Mouse (Mus musculus): Measurements from ENCODE around the gene Cog7.
A peak's percentile ranks its signal among the peaks of the same experiment; 100 is the strongest.

Cog7 gene

GRCm38 (mm10) chr7:121899311-121899710, 82.2 kb downstream of the Cog7 start:
- no peak for DNase-seq (ENCODE audit: low spot score)

DNA sequence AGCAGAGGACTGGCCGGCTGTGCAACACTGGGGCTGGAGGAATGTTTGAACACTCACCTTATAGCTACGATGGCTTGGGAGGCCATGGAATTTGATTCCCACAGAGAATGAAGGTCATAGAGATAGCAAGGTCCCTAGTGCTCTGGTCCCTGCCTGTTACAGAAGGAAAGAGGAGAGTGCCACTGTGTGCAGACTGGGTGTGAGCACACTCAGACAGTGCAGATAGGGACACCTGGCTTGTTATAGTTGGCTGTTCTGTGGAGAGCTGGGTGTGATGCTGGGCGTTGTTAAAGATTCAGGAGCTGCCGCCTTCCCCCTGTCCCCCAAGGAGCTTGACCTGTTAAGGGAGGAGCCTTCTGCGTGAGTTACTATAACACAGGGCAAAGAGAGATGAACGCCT, 84.8 kb downstream of the Cog7 start:
- no peak for DNase-seq (ENCODE audit: low spot score)

- DNase-seq (ENCODE audit: low spot score), result peak; percentile 46
Measured at GRCm38 (mm10) chr7:121890636-121891360, 90.7 kb downstream of the Cog7 start.

GRCm38 (mm10) chr7:121880246-121880645, 101.3 kb downstream of the Cog7 start:
- no peak for DNase-seq (ENCODE audit: low spot score)

- no peak for DNase-seq (ENCODE audit: low spot score)
Measured at GRCm38 (mm10) chr7:121874784-121875183, 106.7 kb downstream of the Cog7 start.

- no peak for DNase-seq (ENCODE audit: low spot score)
Measured at GRCm38 (mm10) chr7:121873998-121874397, 107.5 kb downstream of the Cog7 start.

DNA sequence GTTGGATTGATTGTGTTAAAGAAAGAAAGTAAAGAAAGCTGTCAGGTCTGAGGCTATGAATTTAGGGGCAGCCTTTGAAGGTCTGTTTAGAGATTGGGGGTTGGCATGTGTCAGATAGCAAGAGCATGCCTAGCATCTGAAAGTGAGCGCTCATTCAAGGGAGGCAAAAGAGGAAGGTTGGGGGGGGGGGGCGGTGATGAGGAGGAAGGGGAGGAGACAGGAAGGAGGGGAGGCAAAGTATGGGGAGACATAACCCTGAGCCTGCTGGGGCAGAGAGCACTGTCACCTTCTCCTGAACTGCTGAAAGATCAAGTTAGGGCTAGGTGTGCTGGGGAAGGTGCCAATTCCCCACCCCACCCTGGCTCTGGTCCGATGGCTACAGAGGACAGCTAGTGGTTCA, 109.9 kb downstream of the Cog7 start:
- no peak for DNase-seq (ENCODE audit: low spot score)

- DNase-seq (ENCODE audit: low spot score), result no peak
Measured at GRCm38 (mm10) chr7:121864858-121865585, 116.5 kb downstream of the Cog7 start, which contains the start of gene Scnn1b. Gene Scnn1b (plus strand): TSS chr7:121865038.

DNA sequence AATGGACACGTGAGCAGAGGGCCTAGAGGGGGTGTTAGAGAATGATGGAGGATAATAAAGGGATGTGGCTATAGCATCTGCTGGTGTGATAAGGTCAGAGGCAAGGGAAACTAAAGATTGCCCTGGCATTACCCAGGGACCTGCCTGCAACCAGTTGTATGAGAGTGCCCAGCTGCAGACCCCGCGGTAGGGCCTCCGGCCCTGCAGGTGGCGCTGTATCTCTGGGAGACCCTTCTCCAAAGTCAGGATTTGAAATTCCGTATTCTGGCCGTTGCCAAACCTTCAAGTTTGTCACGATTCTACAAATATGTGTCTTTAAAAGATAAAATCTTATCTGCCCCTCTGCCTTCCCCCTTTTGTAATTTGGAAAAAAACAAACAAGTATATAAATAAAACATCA, 122.6 kb downstream of the Cog7 start:
- no peak for DNase-seq (ENCODE audit: low spot score)

DNA sequence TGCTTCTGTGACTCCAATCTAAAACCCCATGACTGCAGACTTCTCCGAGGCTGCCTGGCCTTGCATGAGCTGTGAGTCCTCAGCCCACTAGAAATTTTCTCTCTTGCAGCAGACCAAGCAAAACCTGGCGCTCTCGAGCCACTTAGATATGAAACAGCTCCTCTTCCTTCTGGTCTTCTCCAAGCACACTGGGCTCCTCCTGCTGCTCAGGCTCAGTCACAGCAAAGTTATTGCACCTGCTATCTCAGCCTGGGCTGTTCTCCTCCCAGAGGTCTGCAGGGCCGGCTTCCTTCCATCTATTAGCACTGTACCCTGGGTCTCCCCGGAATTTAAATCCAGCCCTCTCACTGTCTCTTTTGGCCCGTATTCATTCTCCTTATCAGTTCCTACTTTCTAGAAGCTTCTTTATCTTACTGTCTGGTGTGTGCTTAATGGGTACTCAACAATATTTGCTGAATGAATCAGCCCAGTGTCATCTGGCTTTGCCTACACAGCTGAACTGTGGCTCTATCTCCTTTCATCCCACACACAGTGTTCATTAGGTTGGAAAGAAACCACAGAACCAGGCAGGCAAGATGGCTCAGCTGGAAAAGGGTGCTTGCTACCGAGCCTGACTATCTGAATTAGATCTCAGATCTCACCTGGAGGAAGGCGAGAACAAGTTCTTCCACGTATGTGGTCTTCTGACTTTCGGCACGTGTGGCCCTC, 124.2 kb downstream of the Cog7 start:
- no peak for DNase-seq (ENCODE audit: low spot score)

DNA sequence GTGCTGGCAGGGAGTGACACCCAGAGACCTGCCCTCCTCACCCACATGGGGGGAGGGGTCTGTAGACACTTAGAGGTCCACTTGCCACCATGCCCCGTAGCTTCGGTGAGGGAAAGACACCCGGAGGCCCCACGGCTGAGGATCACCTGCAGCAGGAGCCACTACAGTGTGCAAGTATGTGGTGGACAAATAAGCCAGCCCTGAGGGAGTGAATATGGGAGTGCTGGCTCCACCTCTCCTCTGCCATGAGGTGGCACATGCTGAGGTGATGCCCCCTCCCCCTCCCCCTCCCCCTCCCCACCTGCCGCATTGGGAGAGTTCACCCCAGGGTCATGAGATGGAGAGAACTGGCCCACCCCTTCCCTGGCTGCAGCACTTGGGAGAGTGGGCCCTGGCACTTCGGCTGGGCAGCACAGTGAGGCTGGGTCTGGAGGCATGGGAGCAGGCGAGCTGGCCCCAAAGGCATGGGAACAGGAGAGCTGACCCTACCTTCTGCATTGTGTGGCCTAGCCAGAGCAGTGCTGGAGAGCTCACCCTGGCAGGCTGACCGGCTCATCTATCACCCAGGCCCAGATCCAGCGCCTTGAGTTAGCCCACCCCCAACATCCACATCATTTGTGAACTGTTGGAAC, 132.9 kb downstream of the Cog7 start:
- DNase-seq (ENCODE audit: low spot score), result no peak

GRCm38 (mm10) chr7:121845964-121846363, 135.5 kb downstream of the Cog7 start:
- DNase-seq (ENCODE audit: low spot score), result no peak

GRCm38 (mm10) chr7:121842234-121842633, 139.3 kb downstream of the Cog7 start:
- no peak for DNase-seq (ENCODE audit: low spot score)

- peak; percentile 66 for DNase-seq (ENCODE audit: low spot score)
Measured at GRCm38 (mm10) chr7:121840810-121841209, 140.7 kb downstream of the Cog7 start.

DNA sequence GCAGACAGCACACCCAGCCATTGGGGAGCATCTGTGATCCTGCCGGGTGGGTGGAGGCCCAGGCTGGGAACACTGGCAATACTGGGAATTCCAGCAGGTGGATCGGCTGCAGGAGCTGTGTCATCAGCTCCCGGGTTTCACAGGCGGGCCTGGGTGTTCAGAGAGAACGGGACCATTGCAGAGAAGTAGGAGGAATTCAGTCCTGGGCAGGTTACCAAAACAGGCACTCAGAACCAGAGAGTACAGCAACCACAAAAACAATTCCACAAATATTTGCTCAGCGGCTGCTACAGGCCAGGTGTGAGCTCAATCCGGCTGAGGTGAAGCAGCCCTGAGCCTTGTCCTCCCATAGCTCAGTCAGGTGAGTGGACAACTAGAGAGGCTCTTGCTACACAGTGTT, 144.7 kb downstream of the Cog7 start:
- peak; percentile 37 for DNase-seq (ENCODE audit: low spot score)

DNA sequence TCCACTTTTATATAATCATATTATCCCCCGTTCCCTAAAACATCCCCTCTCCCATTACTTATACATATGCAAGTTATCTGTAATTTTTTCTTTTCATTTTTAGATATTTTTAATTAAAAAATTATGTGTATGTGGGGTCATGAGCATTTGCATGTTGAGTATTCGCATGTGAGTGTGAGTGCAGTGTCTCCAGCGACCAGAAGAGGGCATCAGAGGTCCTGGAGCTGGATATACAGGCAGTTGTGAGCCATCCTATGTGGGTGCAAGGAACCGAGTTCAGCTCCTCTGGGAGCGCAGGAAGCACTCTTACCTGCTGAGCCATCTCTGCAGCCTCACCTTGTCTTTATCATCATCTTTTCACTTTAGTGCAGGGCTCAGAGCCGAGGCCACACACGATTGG, 146.1 kb downstream of the Cog7 start:
- DNase-seq (ENCODE audit: low spot score), result no peak

Measured in layer of hippocampus, adult 11-12 months (tissue).